Mouse (Mus musculus) thymus, adult 2 months (tissue): ENCODE measurements around the gene Erich6b. TPM values are rescaled to one million over a fixed set of nuclear protein-coding genes. Genes with fewer than 3 reads are reported as not detected.

Experiments
- DNase-seq: peaks from one replicate; pipeline ENCODE4 v3.0.0; 2021
- H3K27ac ChIP-seq: fragments of 200-500 bp; 2 replicates; pipeline ENCODE4 v1.5.1; 2012; ENCODE audit warnings: low read length, control low read depth; ENCODE audit not compliant: control insufficient read depth, insufficient read depth
- H3K27me3 ChIP-seq: fragments of 200-500 bp; 2 replicates; pipeline ENCODE4 v1.6.1; 2012; ENCODE audit warnings: mild to moderate bottlenecking, low read length, moderate library complexity, mixed read lengths; ENCODE audit not compliant: control insufficient read depth, insufficient read depth
- H3K36me3 ChIP-seq: fragments of 200-500 bp; 2 replicates; pipeline ENCODE4 v1.6.1; 2012; ENCODE audit warnings: mild to moderate bottlenecking, low read length, moderate library complexity; ENCODE audit not compliant: control insufficient read depth, insufficient read depth
- H3K4me1 ChIP-seq: fragments of 200-500 bp; replicated peaks from 2 replicates; pipeline ENCODE4 v1.6.1; 2012; ENCODE audit warnings: low read length; ENCODE audit not compliant: control insufficient read depth, insufficient read depth
- H3K4me3 ChIP-seq: fragments of 200-500 bp; 2 replicates; pipeline ENCODE4 v1.5.1; 2012; ENCODE audit warnings: mild to moderate bottlenecking, low read length, control low read depth, moderate library complexity; ENCODE audit not compliant: control insufficient read depth, insufficient read depth
- CTCF ChIP-seq: fragments of 200-500 bp; IDR thresholded peaks from 2 replicates; pipeline ENCODE4 v1.5.1; 2012; ENCODE audit warnings: mild to moderate bottlenecking, control low read depth, low read length, moderate library complexity, borderline replicate concordance; ENCODE audit not compliant: control insufficient read depth, poor library complexity, insufficient read depth; ENCODE audit errors: extremely low read depth
- POLR2A ChIP-seq: fragments of 200-500 bp; IDR thresholded peaks from 2 replicates; pipeline ENCODE4 v1.6.1; 2012; ENCODE audit warnings: mild to moderate bottlenecking, low read length, control low read depth, moderate library complexity; ENCODE audit not compliant: control insufficient read depth, poor library complexity, insufficient read depth; ENCODE audit errors: extremely low read depth
- WGBS: fragments of 180-500 bp; shearing (Covaris S2); methylation state at CpG from one replicate; pipeline ENCODE4 v1.1.7; 2018; 5-methylcytosine and 5-hydroxymethylcytosine counted together
- polyA plus RNA-seq: library from polyadenylated mRNA; depleted of rRNA; stranded (reverse); fragments of >200 nt; gene quantifications from 2 replicates; pipeline ENCODE4 v1.2.3, GENCODE M21; 2012

Erich6b gene
- polyA plus RNA-seq, 1 experiment: not detected

DNA sequence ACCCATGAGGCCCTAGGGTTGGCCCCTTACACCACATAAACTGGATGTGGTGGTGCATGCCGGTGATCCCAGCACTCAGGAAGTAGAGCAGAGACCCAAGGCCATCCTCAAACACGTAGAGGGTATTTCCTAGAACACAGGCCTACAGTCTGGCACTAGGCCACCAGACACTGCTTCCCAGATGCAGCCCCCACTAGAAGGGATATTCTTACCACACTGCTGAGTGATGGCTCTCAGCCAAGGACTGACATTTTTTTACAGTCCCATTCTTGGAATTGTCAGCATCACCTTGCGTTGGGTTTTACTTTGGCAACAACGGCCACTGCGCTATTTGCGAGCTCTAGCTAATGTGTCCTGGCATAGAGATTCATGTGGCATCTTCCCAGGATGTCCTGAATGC lies 18.9 kb downstream of the Erich6b start:
- no peak for DNase-seq
- TF ChIP-seq CTCF: no peak
- TF ChIP-seq POLR2A: no peak
- H3K27me3 ChIP-seq: no peaks in the 10 kb centered on the region

DNA sequence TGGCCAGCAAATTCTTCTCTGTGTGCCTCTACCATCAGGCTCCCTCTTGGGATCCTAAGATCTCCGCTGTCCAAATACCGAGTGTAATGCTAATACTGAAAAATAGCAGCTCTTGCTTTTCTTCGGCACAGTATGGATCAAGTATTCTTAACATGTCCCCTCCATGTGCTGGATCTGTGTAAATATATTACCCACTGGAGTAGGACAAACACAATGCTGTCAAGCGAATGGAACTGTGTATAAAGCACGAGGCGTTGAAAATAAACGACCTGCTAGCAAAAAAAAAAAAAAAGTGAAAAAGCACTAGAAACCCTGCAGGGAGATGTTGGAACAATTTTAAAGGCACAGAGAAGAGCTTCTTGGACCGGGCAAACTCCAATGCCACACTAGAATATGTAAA lies 19.5 kb downstream of the Erich6b start:
- TF ChIP-seq POLR2A (no peak), CTCF (no peak)
- Histone ChIP-seq H3K4me1 (no peaks in the 10 kb centered on the region), H3K27me3 (no peaks in the 10 kb centered on the region), H3K27ac (no peak overlapping the region), H3K36me3 (no peaks in the 10 kb centered on the region), H3K4me3 (no peak overlapping the region)
- WGBS: 92% methylated on average over 8 of the region's 8 CpGs
- no peak for DNase-seq

More for the DNA sequence above, 18.9 kb downstream of the Erich6b start:
- WGBS: 88% methylated on average over 6 of the region's 6 CpGs
- no peak overlapping the region for H3K4me3 ChIP-seq
- no peaks in the 10 kb centered on the region for H3K4me1 ChIP-seq
- no peaks in the 10 kb centered on the region for H3K36me3 ChIP-seq
- no peak overlapping the region for H3K27ac ChIP-seq

DNA sequence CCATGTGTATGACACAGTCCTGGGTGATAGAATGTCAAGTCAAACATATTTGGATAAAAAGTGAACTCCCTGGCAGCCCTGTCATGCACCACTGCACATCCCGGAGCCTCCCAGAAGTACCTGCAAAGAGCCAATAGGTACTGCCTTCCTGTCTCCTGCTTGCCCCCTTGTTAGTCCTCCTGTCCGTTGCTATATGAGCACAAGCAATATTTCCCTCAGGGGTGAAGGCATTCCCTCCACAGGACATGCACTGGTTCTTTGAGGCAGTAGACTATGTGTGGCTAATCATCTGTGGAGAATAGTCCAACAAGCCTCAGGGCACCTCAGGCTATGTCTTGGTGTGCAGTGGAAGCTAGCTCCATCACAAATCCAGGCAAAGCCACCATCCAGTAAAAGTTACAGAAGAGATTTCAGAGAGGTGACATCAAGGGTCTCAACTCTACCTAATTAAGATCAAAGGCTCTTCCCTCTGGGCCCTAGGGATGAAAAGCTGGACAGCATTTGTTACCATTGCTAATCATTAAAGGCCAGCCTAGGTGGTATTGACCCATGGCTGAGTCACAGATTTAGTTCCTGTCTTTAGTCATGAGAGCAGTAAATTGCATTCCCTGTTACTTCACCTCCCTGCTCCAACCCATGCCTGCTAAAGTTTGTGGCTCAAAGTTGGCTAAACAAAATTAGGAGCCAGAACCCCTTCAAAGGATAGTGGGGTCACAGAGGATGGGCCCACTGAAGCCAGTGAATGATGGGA lies 23.5 kb downstream of the Erich6b start:
- 89% methylated on average over 2 of the region's 2 CpGs for WGBS
- no peak for TF ChIP-seq POLR2A
- no peak for TF ChIP-seq CTCF
- H3K27ac ChIP-seq: no peak overlapping the region
- no peaks in the 10 kb centered on the region for H3K36me3 ChIP-seq
- no peak for DNase-seq
- no peak overlapping the region for H3K4me3 ChIP-seq
- H3K4me1 ChIP-seq: no peaks in the 10 kb centered on the region
- no peaks in the 10 kb centered on the region for H3K27me3 ChIP-seq

DNA sequence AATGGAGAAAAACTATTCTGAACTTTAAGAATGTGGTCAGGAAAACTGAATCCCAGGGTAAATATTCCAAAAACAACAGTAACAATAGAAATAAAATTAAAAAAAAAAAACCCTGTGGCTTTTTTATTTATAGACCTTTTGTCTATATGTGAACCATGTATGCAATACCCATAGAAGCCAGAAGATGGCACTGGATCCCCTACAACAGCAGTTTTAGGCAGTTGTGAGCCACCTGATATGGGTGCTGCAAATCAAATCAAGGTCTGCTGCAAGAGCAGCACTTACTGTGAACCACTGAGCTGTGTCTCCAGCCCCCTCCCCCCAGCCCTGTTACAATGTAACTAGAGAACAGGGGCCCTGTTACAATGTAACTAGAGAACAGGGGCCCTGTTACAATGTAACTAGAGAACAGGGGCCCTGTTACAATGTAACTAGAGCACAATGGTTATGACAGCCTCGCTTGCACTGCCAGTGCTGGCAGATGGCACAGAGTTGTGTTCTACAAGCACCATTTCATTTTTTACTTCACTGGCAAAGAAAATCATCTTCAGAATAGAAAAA lies 27.1 kb downstream of the Erich6b start:
- H3K4me3 ChIP-seq: no peak overlapping the region
- TF ChIP-seq CTCF (no peak), POLR2A (no peak)
- 88% methylated on average over 1 of the region's 1 CpGs for WGBS
- H3K36me3 ChIP-seq: no peaks in the 10 kb centered on the region
- no peak for DNase-seq
- no peak overlapping the region for H3K27ac ChIP-seq
- H3K4me1 ChIP-seq: no peaks in the 10 kb centered on the region
- no peaks in the 10 kb centered on the region for H3K27me3 ChIP-seq

GRCm38 (mm10) chr14:75676316-75676715 lies 34.3 kb downstream of the Erich6b start:
- no peak overlapping the region for H3K4me3 ChIP-seq
- TF ChIP-seq CTCF (no peak), POLR2A (no peak)
- DNase-seq: no peak
- no peak overlapping the region for H3K27ac ChIP-seq
- H3K4me1 ChIP-seq: no peaks in the 10 kb centered on the region
- no peaks in the 10 kb centered on the region for H3K27me3 ChIP-seq
- 78% methylated on average over 6 of the region's 6 CpGs for WGBS
- no peaks in the 10 kb centered on the region for H3K36me3 ChIP-seq

DNA sequence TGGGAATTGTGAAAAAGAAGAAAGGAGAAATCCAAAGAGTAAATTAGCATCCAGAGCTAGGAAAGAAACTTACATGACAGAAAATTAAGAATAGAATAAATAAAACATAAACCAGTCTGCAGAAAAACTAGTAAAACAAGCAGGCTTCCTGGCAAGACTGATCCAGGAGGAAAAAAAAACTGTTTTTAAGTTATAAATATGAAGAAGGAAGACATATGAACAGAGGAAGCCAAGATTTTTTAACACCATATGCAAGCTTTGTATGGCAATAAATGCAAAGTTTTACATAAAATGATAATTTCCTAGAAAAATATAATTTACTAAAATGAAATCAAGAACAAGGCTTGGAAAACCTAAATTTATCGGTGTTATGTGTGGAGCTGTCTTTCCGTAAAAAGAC lies 48.4 kb downstream of the Erich6b start:
- no peak overlapping the region for H3K4me3 ChIP-seq
- H3K27me3 ChIP-seq: no peaks in the 10 kb centered on the region
- 96% methylated on average over 2 of the region's 2 CpGs for WGBS
- no peak for DNase-seq
- H3K4me1 ChIP-seq: no peaks in the 10 kb centered on the region
- no peaks in the 10 kb centered on the region for H3K36me3 ChIP-seq
- TF ChIP-seq CTCF: no peak
- no peak for TF ChIP-seq POLR2A
- no peak overlapping the region for H3K27ac ChIP-seq

DNA sequence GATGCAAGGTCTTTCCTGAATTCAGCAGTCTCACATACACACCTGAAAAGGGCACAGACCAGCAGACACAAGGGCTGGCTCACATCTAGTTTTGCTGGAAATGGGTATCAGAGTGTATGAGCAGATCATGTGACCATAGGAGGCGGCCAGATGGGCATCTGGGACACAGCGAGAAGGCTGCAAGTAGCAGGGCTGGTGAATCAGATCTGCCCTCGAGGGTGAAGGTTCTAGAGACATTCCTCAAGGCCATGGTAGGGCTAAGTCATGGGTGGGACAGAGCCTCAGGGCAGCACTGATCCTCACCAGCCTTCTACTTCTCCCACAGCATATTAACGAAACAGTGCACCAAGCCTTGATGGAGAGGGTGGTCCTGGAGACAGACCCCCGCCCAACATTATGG lies 54.0 kb downstream of the Erich6b start:
- no peak overlapping the region for H3K4me3 ChIP-seq
- no peaks in the 10 kb centered on the region for H3K36me3 ChIP-seq
- 73% methylated on average over 5 of the region's 5 CpGs for WGBS
- DNase-seq: no peak
- H3K27me3 ChIP-seq: no peaks in the 10 kb centered on the region
- H3K27ac ChIP-seq: no peak overlapping the region
- no peak for TF ChIP-seq POLR2A
- no peak for TF ChIP-seq CTCF
- H3K4me1 ChIP-seq: no peaks in the 10 kb centered on the region
